Mouse (Mus musculus): ENCODE results near the gene S1pr5.
"Not testable (repeated sequence)": the region's sequence is repeated elsewhere in the genome, so short reads cannot be mapped to it uniquely, and the experiment has no call there.

Gene S1pr5

DNA sequence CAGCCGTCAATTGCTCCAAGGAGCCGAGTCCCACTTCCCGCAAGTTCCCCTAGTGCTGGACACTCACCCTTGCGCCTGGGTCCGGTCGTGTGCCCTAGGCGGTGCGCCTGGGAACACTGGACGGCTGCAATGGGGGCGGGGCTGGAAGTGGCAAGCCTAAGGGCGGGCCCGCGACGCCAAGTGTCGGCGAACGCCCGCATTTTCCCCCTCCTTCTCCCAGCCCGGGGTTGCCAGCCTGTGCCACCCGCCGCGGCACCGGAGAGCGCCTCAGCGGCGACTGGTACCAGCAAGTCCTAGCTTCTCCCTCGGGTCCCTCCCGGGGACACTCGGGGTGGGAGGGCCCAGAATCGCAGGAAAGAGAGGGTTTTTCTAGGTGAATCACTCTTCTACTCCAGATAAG is at the start of gene S1pr5:
Gene S1pr5, minus strand, starts transcription at position 118 of the 400 bp plus-strand sequence.
- DNase-seq (ENCODE audit: low read depth, low spot score): no peak

DNA sequence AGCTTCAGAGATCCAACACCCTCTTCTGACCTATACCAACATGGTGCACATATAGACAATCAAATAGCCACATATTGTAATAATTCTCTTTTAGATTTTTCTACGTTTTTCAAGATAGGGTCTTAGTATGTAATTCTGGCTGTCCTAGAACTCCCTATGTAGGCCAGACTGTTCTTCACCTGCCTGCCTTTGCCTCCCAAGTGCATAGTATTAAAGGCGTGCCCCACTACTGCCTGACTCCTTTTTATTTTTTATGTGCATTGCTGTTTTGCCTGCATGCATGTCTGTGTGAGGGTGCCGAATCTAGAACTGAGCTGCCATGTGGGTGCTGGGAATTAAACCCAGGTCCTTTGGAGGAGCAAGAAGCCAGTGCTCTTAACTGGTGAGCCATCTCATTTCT is 44.0 kb upstream of the S1pr5 start:
- DNase-seq (ENCODE audit: low read depth, low spot score): no peak

DNA sequence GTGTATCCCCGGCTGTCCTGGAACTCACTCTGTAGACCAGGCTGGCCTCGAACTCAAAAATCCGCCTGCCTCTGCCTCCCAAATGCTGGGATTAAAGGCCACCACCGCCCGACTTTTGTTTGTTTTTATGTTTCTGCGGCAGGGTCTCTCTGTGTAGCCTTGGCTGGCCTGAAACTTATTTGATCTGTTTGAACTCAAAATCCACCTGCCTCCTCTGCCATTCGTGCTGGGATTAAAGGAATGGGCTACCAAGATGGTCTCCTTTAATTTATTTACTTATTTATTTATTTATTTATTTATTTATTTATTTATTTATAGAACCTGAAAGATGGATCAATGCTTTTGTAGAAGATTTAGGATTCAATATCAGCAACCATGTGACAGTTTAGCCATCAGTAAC is 43.6 kb upstream of the S1pr5 start:
- DNase-seq (ENCODE audit: low read depth, low spot score): not testable (repeated sequence)

GRCm38 (mm10) chr9:21291022-21291787 is 43.0 kb upstream of the S1pr5 start, which contains the start of gene Cdkn2d:
Gene Cdkn2d, minus strand, starts transcription at chr9:21291407.
- peak; percentile 100 for DNase-seq (ENCODE audit: low read depth, low spot score)

DNA sequence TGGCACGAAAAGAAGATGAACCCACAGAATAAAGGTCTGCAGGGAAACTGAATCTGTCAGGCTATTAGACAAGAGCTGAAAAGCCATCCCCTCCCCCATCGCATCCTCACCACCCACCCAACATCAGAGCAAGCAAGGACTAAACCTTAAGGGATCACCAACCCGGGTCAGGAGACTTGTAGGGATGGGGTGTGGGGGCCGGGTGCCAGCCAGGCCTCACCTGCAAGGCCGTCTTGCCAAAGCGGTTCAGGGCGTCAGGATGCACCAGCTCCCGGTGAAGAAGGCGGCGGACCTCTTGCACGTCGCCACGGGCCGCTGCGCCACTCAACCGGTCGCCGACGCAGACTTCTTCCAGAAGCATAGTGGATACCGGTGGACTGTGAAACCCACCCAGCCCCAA is 42.3 kb upstream of the S1pr5 start:
- peak; percentile 49 for DNase-seq (ENCODE audit: low read depth, low spot score)

DNA sequence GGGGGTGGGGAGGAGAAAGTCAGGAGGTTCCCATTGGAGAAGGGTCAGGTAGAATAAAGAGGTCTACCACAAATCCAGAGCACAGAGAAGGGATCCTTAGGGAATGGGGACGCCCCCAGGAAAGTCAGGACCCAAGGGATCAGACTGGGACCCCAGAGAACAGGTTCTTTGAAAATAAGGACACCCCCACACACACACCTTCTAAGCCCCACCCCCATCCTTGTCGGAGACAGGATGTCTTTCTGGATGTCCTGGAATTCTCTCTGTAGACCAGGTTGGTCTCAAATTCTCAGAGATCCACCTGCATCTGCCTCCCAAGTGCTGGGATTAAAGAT is 41.1 kb upstream of the S1pr5 start:
- DNase-seq (ENCODE audit: low read depth, low spot score): no peak

DNA sequence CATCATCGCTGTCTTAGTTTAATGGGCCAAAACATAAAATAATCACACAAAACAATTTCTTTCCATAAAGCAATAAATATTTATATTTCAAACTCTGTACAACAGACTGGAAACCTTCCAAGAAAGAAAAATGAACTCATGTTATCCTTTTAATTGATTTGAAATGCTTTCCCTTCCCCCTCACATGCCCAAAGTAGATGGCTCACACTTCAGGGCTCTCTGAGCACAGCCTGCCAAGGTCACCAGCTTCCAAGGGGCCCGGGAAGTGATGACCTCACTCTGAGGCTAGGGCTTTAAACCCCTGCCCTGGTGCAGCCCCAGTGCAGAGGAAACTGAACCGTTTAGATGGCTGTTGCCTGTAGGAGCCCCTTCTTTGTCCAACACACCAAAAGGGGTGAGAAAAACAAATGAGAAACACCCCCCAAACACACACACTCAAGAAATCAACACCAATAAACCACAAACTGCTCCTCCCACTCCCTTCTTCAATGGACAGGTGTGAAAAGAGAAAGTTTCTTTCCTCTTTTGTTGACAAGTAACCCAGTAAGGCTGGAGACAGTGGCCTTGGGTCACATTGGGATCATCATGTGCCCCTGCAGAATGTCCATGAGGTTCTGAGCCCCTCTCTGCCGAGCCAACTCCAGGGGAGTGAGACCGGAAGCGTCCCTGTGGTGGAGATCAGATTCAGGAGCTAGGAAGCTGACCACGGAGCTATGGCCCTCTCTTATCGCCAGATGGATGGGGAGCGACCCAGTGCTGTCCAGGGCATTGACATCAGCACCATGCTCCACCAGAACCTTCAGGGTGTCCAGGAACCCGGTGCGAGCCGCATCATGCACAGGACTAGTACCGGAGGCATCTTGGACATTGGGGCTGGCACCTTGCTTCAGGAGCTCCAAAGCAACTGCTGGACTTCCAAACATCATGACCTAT is 40.4 kb upstream of the S1pr5 start:
- peak; percentile 48 for DNase-seq (ENCODE audit: low read depth, low spot score)

DNA sequence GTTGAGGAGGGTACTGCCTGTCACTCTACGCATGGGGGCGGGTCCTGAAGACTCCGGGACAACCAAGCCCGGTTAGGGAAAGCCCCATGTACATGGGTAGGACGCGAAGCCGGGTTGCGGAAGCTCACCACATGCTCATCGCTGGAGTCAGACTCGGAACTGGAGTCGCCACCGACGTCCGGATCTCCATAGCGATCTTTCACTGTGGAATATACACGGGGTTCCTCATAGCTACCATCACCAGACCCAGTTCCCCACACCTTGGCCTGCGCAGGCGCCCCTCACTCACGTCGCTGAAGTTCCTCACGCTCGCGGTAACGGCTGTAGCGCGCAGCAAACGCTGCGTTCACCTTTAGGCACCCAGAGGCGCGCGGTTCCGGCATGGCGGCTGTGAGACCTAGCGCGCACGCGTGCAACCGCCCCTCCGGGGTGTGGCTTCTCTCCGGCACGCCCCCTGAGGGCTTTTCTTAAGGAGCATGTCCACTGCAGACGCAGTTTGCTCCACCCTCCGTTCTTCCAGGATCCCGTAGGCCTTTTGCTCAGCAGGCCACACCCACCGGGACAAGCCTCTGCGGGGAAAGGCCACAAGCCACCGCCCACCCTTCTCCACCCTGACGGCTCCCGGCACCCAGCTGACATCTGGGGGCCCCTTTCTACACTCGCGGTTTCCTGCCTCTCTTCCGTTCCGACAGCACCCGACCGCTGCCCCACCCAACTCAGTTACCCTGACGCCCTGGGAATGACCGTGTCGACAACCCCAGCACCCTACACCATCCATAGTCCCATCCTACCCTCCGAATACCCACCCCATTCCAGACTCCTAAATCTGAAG is 39.5 kb upstream of the S1pr5 start, which contains the start of gene Kri1:
Gene Kri1, minus strand, starts transcription at position 399 of the 832 bp plus-strand sequence.
- peak; percentile 99 for DNase-seq (ENCODE audit: low read depth, low spot score)

DNA sequence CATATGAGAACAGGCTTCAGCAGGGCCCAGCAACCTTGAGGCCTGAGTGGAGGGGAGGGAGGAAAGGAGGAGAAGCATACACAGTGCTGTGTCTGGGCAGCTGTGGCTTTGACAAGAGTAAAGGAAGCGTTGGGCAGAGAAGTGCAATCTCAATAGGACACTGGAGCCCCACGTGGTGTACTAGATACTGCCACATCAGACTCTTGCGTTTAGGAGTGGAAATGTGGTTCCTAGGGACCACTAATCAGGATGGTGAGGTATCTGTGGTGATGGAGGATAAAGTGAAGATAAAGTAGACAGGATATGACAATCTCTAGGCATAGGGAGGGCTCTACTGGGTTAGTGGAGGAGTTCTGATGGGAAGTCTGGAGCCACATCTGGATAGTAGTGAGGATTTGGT is 38.5 kb upstream of the S1pr5 start:
- no peak for DNase-seq (ENCODE audit: low read depth, low spot score)

DNA sequence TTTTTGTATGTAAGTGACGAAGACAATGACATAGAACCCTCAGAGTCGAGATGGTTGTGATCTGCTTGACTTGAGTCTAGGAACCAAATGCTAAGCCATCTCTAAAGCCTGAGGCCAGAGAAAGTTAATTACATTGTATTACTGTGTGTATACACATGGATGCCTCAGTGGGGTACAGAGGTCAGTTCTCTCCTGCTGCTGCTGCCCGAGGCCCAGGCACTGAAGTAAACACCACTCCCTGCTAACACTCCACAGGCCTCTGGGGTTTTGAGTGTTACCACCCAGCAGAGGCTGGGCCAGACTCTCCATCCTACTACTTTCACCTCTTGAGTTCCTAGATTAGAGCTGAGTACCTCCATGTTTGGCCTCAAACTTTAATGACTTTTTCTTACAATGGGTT is 35.8 kb upstream of the S1pr5 start:
- no peak for DNase-seq (ENCODE audit: low read depth, low spot score)

DNA sequence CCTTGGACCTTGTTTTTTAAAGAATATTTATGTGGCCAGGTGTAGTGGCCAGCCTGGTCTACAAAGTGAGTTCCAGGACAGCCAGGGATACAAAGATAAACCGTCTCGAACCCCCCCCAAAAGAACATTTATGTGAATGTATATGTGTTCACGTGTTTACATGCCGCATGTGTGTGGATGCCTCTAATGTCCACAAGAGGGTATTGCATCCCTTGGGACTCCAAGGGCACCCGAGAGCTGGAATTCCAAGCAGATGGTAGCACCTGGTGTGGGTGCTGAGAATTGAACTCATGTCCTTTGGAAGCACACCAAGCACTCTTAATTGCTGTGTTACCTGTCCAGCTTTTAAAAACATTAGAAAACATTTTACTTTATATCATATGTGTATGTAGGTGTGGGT is 35.3 kb upstream of the S1pr5 start:
- DNase-seq (ENCODE audit: low read depth, low spot score): no peak

- no peak for DNase-seq (ENCODE audit: low read depth, low spot score)
Measured at GRCm38 (mm10) chr9:21277776-21278175, 29.5 kb upstream of the S1pr5 start.

GRCm38 (mm10) chr9:21276307-21276706 is 28.1 kb upstream of the S1pr5 start:
- no peak for DNase-seq (ENCODE audit: low read depth, low spot score)

DNA sequence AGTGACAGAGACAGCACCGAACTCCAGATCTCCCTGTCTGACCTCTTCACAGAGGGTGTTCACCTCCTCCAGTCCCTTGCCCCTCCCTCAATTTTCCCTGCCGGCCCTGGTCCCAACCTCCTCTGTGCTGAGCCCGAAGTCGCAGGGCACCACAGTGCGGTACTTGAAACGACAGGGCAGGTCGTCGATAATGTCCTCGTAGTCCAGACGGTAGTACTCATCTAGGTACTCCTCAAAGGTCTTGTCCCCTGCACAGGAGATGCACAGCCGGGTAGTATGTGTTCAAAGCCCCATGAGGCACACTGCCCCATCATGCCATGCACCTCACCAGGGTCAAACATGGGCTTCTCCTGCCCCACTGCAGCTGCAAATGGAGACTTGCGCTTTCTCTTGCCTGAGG is 27.5 kb upstream of the S1pr5 start:
- DNase-seq (ENCODE audit: low read depth, low spot score): no peak

DNA sequence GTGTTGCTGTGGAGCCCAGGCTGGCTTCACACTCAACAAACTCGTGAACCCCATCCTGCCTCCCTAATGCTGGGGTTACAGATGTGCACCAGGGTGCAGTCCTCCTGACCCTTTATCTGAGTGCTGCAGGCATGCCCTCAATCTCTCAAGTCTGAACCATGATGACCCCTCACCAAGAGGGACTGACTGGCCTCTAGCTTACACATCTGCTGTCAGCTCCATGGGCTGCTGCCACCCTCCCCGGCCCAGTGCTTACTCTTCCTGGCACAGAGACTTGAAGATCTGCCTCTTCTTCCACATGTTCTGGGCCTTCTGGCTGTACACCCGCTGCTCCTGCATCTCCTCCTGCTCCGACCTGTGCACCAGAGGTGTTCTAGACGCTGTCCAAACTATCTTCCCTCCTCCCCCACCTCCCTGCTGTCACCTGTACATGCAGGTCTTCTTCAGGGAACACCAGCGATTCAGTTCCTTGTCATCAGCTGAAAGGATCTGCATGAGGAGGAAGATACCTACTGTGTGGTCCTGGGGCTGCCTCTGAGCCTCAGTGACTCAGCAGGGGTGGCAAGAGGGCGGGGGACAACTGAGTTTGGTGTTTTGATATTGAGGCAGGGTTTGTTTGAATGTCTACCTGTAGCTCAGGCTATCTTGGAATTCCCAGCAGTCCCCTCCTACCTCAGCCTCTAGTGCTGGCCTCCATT is 26.9 kb upstream of the S1pr5 start:
- DNase-seq (ENCODE audit: low read depth, low spot score): no peak

DNA sequence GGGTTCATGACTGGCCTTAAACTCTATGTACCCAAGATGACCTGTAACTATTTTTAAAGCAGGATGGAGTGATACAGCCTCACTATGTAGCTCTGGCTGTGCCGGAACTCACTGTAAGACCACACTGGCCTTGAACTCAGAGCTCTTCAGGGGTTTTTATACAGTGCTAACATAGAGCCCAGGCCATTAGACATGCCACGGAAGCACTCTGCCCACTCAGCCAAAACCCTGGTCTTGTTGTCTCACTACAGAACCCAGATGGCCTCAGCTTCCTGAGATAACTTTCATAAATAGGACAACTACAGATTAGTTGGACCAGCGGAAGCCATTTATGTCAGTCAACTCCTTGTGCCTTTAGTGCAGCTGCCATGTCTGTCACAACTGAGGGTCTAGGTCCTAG is 26.1 kb upstream of the S1pr5 start:
- DNase-seq (ENCODE audit: low read depth, low spot score): no peak

- DNase-seq (ENCODE audit: low read depth, low spot score): no peak
Measured at GRCm38 (mm10) chr9:21273520-21274228, 25.4 kb upstream of the S1pr5 start.

GRCm38 (mm10) chr9:21273094-21273493 is 24.9 kb upstream of the S1pr5 start:
- no peak for DNase-seq (ENCODE audit: low read depth, low spot score)

DNA sequence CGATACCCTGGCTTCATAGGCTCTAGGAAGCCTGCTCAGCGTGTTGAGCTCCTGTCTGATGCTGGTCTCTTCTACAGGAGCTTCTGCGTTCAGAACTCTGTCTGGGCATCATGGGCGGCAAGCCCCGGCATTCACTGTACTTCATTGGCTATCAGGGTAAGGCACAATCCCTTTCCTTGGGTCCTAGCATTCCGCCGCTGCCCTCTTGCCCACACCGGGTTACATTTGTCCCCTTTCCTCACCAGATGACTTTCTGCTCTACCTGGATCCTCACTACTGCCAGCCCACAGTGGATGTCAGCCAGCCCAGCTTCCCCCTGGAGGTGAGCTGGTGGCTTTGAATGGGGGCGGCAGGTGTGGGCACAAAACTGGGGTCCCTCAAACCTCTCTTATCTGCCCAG is 24.1 kb upstream of the S1pr5 start:
- DNase-seq (ENCODE audit: low read depth, low spot score): no peak

GRCm38 (mm10) chr9:21269590-21269989 is 21.3 kb upstream of the S1pr5 start:
- not testable (repeated sequence) for DNase-seq (ENCODE audit: low read depth, low spot score)

- DNase-seq (ENCODE audit: low read depth, low spot score): no peak
Measured at GRCm38 (mm10) chr9:21268305-21268704, 20.1 kb upstream of the S1pr5 start.

Measured in 3T3-L1 (cell line).